Mouse (Mus musculus): Measurements from ENCODE around the gene Srms.
"Not testable (repeated sequence)": the region's sequence is repeated elsewhere in the genome, so short reads cannot be mapped to it uniquely, and the experiment has no call there.

Srms gene

DNA sequence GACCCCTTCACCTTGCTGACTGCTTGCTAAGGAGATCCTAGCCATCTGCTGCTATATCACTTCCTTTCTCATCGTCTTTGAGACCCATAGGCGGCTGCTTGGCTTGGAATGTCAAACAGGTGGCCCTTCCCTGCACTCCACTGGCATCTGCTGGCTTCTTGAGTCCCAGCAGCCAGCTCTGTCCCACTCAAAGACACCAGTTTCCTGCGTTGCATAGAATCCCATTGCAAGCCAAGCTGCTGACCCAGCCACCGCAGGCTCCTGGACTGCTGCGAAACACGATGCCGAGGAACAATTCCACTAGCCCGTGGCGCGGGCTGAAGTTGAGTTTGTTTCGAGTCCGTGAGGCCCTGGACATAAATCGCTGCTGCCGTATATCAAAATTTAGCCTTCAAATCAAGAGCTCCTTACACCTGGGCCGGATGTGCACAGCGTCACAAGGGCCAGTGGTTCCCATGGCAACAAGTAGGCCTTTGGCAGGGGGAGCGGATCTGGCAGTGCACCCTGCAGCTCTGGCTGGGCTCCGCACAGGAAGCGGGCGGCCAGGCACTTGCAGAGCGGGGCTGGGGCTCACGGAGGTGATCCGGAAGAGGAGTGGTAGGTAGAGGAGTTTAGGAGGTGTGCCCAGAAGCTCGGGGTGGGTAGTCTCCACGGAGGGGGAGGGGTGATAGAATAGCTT lies 6.7 kb upstream of the Srms start, which contains the start of gene Fndc11:
Gene Fndc11 (plus strand): TSS at position 476 of the 679 bp plus-strand sequence.
- in situ Hi-C loops (cut with MboI, MseI), result loop anchor here (5.0 kb wide), 1 partner anchor 257 kb away; no protein-coding TSS in a partner anchor

DNA sequence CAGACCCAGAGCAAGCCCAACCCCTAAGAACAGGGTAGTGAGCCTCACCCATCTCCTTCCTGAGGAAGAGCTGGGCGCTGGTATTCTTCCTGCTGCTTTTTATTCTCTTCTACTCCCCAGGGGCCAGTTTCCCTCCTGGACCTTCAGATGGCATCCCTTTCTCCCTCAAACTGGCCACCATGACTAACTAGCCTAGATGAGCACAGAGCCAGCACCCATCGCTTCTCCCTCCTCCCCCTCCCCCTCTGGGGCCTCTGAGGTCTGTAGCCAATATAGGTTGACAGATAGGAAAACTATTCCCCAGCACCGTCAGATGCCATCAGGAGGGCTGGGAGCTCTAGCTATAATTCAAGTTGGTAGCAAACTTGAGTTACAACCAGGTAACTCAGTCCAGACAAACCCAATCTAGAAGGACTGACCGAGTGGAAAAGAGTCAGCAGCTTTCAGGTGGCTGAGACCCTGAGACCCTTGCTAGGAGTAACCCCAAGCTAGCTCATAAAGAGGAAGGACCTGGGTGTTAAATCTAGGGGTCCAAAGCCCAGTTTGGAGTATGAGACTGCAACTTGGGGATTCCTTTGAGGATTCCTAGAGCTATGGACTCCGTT lies 6.0 kb upstream of the Srms start:
- in situ Hi-C loops (cut with MboI, MseI), result loop anchor here (5.0 kb wide), 1 partner anchor 257 kb away; no protein-coding TSS in a partner anchor

DNA sequence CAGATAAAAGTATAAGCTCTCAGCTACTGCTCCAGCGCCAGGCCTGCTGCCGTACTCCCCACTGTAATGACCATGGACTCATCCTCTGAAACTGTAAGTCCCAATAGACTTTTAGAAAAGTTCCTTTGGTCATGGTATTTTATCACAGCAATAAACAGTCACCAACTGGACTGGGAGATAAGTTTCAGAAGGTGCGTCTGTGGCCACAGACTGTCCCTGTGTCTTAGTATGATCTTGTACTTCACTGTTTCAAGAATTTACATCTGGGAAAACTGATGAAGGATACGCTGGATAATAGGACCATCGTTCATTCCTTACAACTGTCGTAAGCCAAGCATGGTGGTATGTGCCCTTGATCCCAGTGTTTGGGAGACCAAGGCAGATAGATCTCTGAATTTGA lies 3.1 kb upstream of the Srms start:
- in situ Hi-C loops (cut with MboI, MseI), result loop anchor here (5.0 kb wide), 1 partner anchor 254 kb away; no protein-coding TSS in a partner anchor

DNA sequence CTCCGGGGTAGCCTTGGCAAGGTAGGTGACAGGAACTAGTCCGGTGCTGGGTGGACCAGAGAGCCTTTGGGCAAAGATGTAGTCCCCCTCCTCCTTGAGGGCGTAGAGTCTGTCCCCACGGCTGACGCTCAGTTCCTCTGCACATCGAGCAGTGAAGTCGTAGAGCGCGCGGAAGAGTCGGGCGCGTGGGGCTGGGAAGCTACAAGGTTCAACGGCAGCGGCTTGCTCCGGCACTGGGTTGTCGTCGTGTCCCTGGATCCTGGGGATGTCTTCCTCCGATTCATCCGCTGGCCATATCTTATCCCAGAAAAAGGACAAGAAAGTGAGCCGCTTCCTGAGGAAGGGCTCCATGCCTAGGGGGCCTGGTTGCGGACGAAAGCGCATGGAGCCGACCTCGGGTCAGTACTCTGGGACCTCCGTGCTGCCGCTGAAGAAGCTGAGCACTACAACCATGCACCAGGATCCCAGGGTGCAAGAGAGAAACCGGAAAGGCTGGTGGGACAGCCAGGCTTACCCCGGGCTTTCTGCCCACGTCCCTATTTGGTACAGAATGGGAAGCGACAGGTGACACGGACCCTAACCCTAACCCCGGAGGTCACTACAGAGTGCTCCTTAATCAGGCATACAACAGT lies 480 bp downstream of the Srms start:
- in situ Hi-C loops (cut with MboI, MseI), result no loop called here

DNA sequence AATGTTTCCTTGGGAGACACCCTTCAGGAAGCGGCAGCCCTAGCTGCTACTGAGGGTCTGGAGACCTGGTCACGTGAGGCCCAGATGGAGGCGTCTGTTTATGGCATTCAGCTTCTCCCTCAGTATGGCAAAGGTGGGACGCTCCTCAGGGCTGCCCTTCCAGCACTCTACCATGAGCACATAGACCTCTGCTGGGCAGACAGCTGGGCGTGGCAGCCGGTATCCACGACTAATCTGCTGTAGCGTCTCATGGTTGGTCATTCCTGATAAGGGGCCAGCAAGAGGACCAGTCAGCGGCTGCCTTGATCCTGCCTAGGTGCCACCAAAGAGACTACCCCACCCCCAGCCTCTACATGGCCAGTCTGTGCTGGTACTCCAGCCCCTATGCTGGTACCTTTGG lies 6.9 kb downstream of the Srms start:
- in situ Hi-C loops (cut with MboI, MseI), result no loop called here

DNA sequence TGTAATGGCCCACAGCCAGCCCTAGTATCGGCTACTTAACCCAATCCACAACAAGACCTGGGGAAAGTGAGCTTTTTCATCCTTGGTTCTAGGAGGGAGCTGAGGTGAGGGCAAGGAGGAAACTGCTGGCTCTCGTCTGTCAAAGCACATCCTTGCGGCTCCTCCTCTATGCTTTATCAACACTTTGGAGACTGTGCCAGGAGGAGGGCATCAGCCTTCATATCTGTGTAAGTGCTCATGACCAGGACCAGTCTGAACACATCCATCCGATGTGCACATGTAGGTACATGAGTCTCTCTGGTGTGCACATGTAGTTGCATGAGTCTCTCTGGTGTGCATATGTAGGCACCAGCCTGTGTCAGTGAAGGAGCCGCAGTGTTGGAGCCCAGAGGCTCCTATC lies 7.3 kb downstream of the Srms start:
- in situ Hi-C loops (cut with MboI, MseI), result no loop called here

DNA sequence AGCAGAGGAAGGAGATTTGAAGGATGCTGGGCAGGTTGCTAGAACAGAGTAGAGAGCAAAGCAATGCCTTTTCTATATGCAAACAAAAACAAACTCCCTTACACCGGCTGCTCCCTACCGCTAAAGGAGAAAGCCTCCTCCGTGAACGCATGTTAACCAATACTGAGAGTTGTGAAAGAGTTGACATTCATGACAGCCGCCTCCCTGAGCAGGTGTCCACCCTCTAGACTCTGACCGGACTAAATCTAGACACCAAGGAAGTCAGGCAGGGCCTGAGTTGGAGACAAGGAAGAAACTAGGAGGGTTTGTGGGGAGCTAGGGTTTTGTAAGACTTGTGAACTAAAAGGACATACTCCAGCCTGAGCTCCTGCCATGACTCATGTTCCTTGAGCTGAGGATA lies 10.1 kb downstream of the Srms start:
- in situ Hi-C loops (cut with MboI, MseI), result no loop called here

DNA sequence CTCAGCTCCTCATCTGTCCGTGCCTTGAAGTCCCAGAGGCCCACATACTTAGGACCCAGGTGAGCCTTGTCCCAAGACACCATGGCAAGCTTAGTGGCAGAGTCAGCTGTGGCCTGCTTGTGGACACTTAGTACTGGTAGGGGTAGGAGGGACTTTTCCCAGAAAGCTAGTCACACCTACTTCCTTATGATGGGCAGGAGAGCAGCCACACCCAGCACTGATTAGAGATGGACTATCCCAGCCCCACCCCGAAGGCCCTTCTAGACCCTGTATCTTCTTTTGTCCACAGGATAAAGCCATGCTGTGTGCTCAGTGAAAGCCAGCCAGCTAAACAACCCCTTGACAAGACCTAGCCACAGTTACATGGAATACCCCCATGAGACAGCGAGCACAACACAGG lies 10.6 kb downstream of the Srms start, which contains the start of gene Ptk6:
Gene Ptk6 (minus strand): TSS at position 368 of the 400 bp plus-strand sequence.
- in situ Hi-C loops (cut with MboI, MseI), result no loop called here

DNA sequence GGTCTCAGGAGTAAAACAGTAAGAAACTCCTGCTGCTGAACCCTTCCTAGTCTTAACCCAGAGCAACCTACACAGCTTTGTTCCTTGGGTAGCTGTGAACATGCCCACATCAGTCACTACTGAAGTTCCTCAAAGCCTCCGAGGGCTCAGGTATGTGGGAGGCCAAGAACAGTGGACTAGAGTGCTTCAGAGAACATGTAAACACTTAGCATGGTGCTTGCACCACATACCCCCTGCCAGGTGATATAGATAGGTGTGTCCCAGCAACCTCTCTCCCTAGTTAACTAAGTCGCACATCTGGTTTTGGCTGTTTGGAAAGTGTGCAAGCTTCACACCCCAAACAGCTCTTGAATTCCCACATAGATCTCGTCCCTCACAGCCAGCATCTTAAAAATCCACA lies 11.4 kb downstream of the Srms start:
- in situ Hi-C loops (cut with MboI, MseI), result no loop called here

DNA sequence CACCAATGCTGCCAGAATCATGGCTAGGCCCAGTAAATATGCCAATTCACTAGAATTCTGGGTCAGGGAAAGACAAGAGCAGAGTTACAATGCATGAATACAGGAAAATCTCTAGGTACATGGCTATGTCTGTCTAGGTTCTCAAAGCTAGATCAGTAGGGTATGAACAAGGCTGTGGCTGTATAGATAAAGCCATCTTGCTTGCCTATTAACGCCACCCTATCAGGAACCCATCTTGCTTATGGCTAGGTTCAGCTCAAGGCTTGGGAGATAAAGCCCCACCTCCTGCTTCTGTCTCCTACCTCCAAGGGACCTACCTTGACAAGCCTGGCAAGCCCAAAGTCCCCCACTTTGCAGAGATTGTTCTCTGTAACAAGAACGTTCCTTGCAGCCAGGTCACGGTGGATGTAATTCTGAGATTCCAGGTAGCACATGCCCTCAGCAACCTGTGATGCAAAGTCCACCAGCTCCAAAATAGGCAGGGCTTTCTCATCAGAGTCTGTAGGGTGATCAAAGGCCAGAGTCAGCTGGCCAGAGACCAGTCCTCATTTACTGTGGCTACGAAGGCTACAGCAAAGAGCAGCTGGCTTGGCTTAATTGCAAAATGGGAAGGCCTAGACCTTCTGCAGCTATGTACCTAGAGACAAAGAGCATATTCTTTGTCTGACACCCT lies 16.2 kb downstream of the Srms start:
- in situ Hi-C loops (cut with MboI, MseI), result no loop called here

DNA sequence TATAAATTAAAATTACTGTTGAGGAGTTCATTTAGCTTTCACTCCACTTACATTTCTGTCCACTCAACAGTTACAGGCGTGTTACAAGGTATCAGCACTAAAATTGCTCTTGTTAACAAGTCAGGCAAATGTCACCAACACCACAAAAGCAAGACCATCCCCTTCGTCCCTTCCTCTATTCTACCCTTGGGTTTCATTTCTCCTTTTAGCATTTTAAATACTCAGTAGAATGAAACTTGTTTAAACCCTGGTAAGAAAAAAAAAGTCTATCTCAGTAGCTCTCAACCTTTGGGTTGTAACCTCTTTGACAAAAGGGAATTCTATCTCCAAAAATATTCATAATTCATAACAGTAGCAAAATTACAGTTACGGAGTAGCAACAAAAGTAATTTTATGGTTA lies 19.9 kb downstream of the Srms start:
- in situ Hi-C loops (cut with MboI, MseI), result no loop called here

DNA sequence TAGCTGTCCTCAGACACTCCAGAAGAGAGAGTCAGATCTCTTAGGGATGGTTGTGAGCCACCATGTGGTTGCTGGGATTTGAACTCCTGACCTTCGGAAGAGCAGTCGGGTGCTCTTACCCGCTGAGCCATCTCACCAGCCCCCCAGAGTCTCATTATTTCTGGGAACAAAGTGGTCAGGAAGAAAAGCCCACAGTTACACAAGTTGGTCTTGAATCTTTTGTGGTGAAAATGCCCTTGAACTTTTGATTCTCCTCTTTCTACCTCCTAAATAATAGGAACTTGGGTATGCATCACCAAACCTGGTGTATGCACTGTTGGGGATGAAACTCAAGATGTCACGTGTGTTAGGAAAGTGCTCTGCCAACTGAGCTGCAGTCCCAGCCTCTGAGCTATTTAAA lies 21.0 kb downstream of the Srms start:
- in situ Hi-C loops (cut with MboI, MseI), result no loop called here

DNA sequence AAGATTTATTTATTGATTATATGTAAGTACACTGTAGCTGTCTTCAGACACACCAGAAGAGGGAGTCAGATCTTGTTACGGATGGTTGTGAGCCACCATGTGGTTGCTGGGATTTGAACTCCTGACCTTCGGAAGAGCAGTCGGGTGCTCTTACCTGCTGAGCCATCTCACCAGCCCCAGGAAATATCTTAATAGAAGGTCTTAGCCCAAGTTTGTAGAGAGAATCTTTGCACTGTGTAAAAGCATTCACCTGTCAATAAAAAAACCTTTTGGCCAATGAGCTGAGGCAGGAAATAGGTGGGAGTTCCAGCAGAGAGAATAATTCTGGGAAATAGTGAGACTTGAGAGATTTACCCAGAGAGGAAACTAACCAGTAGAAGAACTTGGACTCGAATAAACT lies 21.6 kb downstream of the Srms start:
- in situ Hi-C loops (cut with MboI, MseI), result not testable (repeated sequence)

DNA sequence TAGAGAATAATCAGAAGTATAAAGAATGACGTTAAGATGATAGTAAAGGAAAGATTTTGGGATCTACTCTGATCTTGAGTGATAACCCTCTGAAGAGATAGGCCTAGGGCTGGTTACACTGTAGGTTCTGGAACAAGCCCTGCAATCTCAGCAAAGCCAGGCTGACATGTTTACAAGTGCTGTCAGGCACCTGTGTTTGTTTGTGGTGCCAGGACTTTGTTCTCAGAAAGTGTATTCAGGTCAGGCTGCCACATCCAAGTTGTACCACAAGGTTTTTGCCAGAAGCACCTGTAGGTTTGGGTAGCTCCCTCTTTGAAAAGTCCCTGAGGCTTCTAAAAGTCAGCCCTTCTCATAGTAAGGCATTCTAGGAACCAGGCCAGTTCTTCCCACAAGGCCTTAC lies 23.7 kb downstream of the Srms start:
- in situ Hi-C loops (cut with MboI, MseI), result loop anchor here (5.0 kb wide), 1 partner anchor 128 kb away; the partner anchor contains the start of gene Rtel1

DNA sequence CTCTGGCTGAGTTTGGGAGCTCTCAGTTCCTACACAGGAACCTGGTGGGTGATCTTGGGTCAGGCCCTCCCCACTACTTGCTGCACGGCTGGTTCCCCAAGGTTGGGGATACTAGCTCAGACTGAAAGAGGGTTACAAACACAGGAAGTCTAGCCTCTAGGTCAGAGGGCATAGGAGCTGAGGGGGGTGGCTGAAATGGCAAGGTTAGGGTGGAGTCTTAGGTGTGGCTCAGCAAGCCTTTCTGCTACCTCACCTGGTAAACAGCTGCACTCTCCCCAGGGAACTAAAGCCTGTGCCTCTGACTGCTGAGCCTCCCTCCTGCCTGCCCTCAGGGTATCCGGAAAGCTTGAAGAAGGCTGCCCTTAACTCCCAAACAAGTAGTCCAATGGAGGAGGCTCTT lies 24.3 kb downstream of the Srms start:
- in situ Hi-C loops (cut with MboI, MseI), result loop anchor here (5.0 kb wide), 1 partner anchor 129 kb away; the partner anchor contains the start of gene Rtel1

DNA sequence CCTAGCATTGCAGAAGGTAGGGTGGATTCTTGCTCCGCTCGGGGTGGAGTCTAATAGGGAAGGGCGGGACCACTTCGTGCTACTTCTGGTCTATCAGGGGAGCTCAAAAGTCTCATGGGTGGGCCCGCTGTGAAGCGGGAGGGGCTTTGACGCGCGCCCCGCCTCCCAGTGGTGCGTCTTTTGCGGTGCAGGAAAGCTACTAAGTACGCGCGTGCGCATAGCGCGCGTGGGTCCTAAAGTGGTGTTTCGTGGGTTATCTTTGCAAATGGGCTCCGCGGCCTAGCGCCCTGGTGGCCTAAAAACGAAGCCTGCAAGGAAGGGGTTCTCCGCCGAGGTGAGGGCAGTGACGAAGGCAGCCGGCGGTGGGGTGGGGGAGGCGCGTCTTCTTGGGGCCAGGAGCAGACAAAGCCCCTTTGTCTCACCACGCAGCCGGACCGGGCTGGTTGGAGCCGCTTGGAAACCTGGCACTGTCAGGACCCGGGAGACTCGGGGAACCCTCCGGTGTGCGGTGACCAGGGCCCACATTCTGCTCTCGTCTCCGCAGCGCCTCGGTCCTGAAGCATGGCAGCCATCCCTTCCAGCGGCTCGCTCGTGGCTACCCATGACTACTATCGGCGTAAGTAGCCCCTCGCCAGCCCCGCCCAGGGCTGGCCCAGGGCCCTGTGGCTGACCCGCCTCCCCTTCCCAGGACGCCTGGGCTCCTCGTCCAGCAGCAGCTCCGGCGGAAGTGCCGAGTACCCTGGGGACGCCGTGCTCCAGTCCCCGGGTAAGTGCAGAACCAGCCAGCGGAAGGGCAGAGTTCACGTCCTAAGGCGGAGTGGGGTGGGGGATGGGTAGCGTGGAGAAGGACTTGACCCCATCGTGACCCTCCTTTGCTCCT lies 25.6 kb downstream of the Srms start, which contains the start of gene Ppdpf:
Gene Ppdpf (plus strand): TSS at position 127 of the 880 bp plus-strand sequence.
- in situ Hi-C loops (cut with MboI, MseI), result loop anchor here (5.0 kb wide), 1 partner anchor 130 kb away; the partner anchor contains the start of gene Rtel1

DNA sequence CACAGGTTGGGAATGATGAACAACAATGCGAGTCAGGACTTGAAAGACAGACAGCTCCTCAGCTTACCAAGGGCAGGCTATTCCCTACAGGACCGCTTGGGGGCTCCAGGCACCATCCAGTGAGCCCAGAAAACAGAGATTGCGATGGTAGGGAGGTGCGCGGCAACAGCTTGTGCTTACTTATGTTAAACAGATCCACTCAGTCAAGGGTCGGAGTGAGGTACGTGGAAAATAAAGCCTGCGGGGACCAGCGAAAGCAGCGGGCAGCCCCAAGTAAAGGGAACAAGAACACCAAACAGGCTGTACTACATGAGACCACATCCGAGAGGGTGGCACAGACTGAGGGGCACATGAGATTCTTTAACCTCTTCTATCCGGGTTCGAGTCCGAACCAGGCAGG lies 26.4 kb downstream of the Srms start:
- in situ Hi-C loops (cut with MboI, MseI), result loop anchor here (5.0 kb wide), 1 partner anchor 131 kb away; the partner anchor contains the start of gene Rtel1

DNA sequence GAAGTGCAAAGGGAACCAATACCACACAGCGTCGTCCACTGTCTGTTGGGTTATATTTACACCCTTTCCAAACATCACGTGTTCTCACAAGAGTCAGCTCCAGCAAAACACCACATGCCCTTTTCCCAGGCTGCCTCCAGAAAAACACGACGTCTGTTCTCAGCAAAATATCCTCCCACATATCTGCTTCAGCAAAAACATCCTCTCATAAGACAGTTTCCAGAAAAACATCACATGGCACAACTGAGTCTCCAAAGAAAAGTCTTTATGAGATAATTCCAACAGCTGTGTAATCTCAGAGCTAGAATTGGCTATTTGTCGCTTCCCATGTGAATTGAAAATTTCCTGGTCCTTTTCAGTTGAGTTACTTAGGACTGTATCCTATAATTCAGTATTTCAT lies 32.1 kb downstream of the Srms start:
- in situ Hi-C loops (cut with MboI, MseI), result loop anchor here (5.0 kb wide), 1 partner anchor 156 kb away; no protein-coding TSS in a partner anchor

DNA sequence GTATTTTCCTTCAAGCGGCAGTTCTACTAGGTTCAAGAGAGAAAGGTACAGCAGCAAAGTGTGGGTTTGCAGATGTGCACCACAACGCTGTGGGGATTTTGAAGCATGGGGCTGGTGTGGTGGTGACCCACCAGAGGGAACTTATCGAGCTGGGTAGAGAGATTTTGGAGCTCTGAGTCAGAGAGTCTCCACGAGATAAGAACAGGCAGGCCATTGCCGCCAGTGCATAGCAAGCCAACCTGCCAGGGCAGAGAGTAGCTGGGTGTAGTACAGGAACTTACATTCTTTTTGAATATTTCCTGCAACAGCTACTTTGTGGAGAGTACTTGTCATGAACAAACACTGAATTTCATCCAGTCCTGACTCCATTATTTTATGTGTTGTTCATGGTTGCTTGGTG lies 34.5 kb downstream of the Srms start:
- in situ Hi-C loops (cut with MboI, MseI), result no loop called here

DNA sequence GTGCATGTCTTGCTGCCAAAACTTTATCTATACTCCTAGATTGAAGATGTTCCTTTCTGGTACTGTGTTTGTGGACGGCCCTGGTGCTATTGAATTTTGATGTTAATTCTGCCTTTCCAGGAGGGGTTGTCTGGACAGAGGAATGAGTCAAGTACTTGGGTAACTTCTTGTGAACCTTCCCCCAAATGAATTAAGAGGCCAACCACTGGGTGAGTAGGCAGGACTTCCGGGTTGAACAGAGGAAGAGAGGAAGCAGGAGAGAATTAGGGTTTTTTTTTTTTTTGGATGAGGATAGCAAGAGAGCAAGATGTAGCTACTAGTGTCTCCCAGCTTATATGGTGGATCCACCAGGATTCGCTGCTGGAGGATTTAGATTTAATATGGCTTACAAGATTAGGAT lies 35.0 kb downstream of the Srms start:
- in situ Hi-C loops (cut with MboI, MseI), result no loop called here

DNA sequence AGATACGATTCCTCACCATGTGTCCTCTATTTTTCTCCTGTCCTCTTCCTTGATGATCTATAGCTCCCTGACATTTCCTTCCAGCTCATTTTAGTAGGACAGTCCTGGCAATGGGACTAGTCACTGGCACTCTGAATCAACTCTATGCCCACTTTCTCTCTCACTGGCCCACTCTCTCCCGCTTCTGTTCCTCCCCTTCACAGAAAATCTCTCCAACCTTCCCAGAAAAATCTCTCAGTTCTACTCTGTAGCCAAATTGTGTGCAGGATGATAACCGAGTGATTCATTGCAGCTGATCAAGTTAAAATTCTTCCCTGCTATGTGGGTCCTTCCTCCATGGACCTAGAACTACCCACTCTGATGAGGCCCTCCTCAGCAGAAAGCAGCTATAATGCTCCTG lies 38.3 kb downstream of the Srms start:
- in situ Hi-C loops (cut with MboI, MseI), result no loop called here

Data from regulatory T cell (primary cell).